Comparison of ENCODE assay signal across 1 mouse cellular context in the genomic region with DNA sequence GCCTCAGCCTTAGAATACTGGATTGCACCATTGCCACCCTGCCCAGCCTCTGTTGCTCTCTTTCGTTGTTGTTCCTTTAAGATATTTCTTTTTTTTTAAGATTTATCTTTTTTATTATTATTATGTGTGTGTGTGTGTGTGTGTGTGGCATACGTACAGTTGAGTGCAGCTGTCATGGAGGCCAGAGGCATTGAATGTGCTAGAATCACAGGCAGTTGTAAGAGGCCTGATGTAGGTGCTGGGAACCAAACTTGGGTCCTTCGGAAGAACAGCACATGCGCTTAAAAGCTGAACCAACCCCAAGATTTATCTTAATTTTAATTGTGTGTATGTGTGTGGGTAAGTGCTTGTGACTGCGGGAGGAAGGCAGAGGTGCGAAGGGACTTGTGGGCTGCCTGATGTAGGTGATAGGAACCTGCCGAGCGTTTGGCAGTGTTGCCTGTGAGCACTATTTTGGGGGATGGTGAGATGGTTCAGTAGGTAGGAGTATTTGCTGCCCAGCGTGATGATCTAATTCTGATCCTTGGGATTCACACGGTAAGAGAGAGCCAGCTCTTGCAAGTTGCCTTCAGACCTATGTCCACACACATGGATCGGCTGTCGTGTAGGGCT.
TF ChIP-seq lines count a peak whose summit lies in the region.

No protein-coding gene starts in this region.

TF ChIP-seq in MEL, 35 proteins besides CTCF, POLR2A, EP300 and RAD21 (continued from another document):
- no peak for TF ChIP-seq ZMIZ1 (IDR thresholded peaks at IDR 0.05; ENCODE audit: low read depth, low read length)
- TF ChIP-seq USF1 (IDR thresholded peaks at IDR 0.05; ENCODE audit: low read depth, low read length), result peak; percentile 37; the same call in 1 of the 2 replicates
- no peak for TF ChIP-seq CHD2 (IDR thresholded peaks at IDR 0.05; ENCODE audit: low read length)
- TF ChIP-seq TBP (IDR thresholded peaks at IDR 0.05; ENCODE audit: low read depth, low read length), result peak; percentile 74
- no peak for TF ChIP-seq POLR2AphosphoS2 (IDR thresholded peaks at IDR 0.05; ENCODE audit: low read length)
- TF ChIP-seq ETS1 (IDR thresholded peaks at IDR 0.05; ENCODE audit: low read depth, low read length), result peak; percentile 73
- no peak for TF ChIP-seq TAL1 (IDR thresholded peaks at IDR 0.05; ENCODE audit: low read length)
- peak; percentile 75 for TF ChIP-seq TCF12 (IDR thresholded peaks at IDR 0.05; ENCODE audit: low read depth, low read length)
- TF ChIP-seq RCOR1 (IDR thresholded peaks at IDR 0.05; ENCODE audit: low read depth, low read length), result peak; percentile 52; the same call in 1 of the 2 replicates
- TF ChIP-seq GABPA (IDR thresholded peaks at IDR 0.05; ENCODE audit: low read depth, low read length), result peak; percentile 56; the same call in 1 of the 2 replicates
- no peak for TF ChIP-seq E2F4 (IDR thresholded peaks at IDR 0.05; ENCODE audit: borderline replicate concordance, low read depth, low read length)
- peak; percentile 49; the same call in 1 of the 2 replicates for TF ChIP-seq HCFC1 (IDR thresholded peaks at IDR 0.05; ENCODE audit: low read depth, low read length)
- TF ChIP-seq GATA1 (IDR thresholded peaks at IDR 0.05; ENCODE audit: low read depth, low read length), result peak; percentile 38; the same call in 1 of the 2 replicates
- no peak; the same call in 1 of the 2 replicates for TF ChIP-seq MXI1 (IDR thresholded peaks at IDR 0.05; ENCODE audit: low read depth, low read length)
- TF ChIP-seq BHLHE40 (IDR thresholded peaks at IDR 0.05; ENCODE audit: borderline replicate concordance, low read depth, low read length), result peak; percentile 53; the same call in 1 of the 2 replicates
- no peak for TF ChIP-seq JUND (IDR thresholded peaks at IDR 0.05; ENCODE audit: low read depth, low read length)
- peak; percentile 38; the same call in 1 of the 2 replicates for TF ChIP-seq NRF1 (IDR thresholded peaks at IDR 0.05; ENCODE audit: insufficient read depth, low read depth, low read length, poor library complexity, severe bottlenecking)
- no peak for TF ChIP-seq ZNF384 (IDR thresholded peaks at IDR 0.05; ENCODE audit: low read depth, low read length)
- no peak for TF ChIP-seq ZC3H11A (IDR thresholded peaks at IDR 0.05; ENCODE audit: low read depth, low read length)
- TF ChIP-seq MAX (IDR thresholded peaks at IDR 0.05; ENCODE audit: low read length), result peak; percentile 92
- TF ChIP-seq ELF1 (IDR thresholded peaks at IDR 0.05; ENCODE audit: low read depth, low read length), result 0 out of 2 replicates have a peak, but pooled peaks have one; percentile 10
- TF ChIP-seq SIN3A (IDR thresholded peaks at IDR 0.05; ENCODE audit: low read length), result peak; percentile 54
- TF ChIP-seq MYC (IDR thresholded peaks at IDR 0.05; ENCODE audit: low read depth, low read length), result peak; percentile 63; the same call in 1 of the 2 replicates
- TF ChIP-seq ZKSCAN1 (IDR thresholded peaks at IDR 0.05; ENCODE audit: low read depth, low read length), result no peak
- TF ChIP-seq SMC3 (IDR thresholded peaks at IDR 0.05; ENCODE audit: low read depth, low read length), result no peak
